Mouse (Mus musculus): ENCODE measurements around the gene Ints1.
"Not testable (repeated sequence)": the region's sequence is repeated elsewhere in the genome, so short reads cannot be mapped to it uniquely, and the experiment has no call there.

The Ints1 gene

DNA sequence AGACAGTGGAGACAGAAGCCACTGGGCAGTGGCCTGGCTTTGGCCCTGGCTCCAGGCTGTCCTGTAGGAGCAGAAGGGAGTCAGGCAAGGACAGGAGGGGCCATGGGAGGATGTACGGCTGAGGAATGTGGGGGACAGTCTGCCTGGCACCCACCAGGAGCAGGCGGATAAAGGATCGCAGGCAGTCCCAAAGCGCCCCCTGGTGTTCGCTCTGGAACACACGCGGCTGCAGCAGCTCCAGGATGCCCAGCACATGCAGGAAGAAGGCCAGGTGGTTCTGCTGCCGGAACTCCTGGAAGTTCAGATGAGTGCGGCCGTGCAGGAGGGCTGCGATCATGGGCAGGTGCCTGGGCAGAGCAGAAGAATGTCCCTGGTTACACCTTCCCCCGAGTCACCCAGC lies 20.7 kb downstream of the Ints1 start:
- DNase-seq (ENCODE audit: low read depth): no peak

DNA sequence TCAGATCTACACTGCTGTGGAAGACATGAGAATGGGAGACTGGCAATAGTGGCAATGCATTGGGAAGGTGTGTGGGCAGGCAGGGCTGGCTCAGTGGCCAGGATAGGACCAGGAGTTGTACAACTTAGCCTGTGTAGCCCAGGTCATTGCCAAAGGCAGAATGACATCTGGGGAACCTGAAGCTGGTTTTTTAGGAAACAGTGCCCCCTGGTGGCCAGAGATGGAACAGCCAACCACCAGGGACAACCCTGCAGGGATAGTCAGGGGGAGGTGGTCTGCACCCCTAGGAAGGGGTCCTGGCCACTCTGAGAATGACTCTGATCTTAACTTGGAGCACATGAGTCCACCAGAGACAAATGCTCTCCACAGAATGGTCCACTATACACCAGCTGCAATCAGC lies 24.9 kb downstream of the Ints1 start:
- DNase-seq (ENCODE audit: low read depth): no peak

DNA sequence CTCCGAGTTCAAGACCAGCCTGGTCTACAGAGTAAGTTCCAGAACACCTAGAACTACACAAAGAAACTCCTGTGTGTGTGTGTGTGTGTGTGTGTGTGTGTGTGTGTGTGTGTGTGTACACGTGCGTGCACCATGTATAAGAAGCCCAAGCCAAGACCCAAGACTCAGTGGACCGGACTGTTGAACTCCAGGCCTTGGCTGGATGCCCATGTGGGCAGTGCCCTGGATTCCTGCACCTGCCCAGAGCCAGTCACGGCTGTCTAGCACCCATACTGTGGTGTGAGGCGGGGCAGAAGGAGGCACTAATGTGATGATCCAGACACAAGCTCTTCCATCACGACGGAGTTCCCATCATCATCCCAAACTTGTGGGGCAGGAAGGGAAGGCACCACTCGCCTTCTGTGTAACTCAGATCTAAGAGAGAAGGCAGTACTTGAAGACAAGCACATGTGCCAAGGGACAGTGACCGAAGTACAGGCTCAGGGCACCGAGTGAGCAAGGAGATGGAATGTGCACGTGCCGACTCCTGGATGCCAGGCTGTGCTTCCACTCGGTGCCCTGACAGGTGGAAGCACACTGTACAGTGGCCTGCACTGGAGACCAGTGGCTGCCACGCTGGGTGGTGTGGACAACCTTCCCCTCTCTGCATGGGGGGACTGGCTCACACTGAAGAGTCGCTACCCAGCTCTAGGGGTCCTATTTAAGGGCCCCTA lies 25.9 kb downstream of the Ints1 start:
- DNase-seq (ENCODE audit: low read depth): no peak

DNA sequence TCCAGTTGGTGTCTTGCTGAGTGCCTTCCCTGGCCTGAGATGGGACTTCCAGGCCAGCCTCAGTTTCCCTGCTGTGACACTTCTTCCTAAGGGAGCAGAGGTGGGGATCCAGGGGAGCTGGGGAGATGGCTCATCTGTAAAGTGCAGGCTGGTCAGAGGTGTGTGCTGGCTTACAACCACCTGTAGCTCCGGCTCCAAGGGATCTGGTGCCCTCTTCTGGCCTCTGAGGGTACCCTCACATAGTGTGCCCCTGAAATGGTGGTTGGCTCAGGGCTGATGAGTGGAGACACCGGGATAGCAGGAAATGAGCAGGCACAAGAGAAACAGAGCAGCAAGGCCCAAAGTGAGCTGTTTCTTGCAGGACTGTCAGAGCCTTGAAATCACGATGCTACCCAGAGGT lies 29.7 kb downstream of the Ints1 start:
- DNase-seq (ENCODE audit: low read depth): no peak

DNA sequence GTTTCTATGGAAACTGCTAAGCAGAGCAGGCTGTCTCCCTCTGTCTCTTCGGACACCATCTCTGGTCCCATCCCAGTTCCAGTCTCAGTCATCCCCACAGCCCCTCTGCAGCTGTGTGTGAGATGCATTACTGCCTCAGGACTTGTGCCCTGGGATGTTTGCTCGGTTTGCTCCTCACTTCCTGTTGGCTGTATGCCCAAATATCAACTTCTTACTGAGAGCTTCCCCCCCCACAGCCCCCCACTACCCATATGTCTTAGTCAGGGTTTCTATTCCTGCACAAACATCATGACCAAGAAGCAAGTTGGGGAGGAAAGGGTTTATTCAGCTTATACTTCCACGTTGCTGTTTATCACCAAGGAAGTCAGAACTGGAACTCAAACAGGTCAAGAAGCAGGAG lies 32.8 kb downstream of the Ints1 start:
- not testable (repeated sequence) for DNase-seq (ENCODE audit: low read depth)

DNA sequence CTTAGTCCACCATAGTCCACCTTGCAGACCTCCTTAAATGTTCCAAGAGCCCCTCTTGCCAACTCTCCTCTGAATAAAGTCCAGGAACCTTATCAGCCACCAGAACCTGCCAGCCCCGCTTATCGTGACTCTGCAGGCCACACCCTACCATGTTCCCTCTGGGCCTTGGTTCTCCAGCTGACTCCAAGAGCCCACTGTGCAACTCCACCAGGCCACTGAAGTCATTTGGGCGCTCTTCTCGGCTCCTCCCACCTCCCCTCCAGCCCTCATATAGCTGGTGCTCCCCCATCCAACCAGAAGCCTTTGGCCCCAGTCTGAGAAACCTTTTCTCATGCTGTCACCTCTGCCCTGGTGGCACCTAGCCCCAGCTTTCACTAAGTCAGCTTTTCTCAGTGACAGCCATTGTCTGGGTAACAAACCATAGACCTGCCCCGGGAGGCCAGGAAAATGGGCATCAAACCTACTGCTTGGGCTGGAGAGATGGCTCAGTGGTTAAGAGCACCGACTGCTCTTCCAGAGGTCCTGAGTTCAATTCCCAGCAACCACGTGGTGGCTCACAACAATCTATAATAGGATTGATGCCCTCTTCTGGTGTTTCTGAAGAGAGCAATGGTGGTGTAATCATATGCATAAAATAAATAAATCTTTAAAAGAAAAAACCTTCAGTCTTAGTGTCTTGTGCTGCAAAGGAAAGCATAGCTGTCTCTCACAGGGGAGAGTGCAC lies 36.7 kb downstream of the Ints1 start:
- no peak for DNase-seq (ENCODE audit: low read depth)

DNA sequence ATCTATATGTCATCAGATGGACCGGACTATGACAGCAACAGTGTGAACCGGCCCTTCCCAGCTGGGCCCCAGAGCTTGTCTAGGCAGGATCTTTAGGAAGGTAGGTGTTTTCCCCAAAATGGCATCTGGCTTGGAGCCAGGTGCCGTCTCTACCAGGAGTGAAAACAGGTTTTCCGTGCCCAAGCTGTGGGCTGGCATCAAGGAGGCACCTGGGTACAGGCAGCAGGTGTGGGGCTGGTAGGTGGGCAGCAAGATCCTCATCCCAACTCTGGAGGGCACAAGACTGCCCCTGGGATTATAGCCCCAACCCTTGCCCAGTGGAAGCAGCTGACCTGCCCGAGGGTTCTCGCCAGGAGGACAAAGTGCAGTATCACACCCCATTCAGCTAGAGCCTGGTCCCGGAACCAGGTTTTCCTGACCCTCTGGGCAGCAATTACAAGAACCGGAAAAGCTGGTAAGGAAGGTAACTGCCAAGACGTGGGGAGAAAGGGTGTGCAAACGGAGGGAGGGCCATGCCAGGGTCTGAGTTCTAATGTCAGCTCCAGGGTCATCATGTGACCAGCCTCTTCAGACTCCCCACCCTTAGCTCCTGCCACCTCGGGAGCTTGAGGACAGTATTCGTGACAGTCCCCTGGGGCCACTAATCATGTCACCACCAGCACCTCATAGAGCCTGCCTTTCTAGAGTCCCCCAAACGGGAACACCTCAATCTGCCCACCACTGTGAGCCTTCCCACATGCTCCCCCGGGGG lies 37.5 kb downstream of the Ints1 start:
- DNase-seq (ENCODE audit: low read depth): no peak

DNA sequence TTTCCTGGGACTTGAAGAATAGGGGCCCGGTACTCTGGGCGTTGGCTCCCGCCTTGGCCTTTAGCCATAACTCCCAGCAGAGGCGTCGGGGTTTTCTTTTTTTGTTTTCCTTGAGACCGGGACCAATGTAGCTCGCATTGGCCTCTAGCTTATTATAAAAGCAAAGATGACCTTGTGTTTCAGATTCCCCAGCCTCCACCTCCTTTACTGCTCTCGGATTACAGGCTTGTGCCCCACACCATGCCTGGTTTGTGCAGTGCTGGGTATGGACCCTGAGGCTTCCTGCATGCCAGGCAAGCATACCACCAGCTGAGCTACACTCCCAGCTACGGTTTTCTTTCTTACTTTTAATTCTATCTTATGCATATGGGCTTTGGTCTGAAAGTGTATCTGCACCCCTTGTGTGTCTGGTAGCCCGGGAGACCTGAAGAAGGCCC lies 39.0 kb downstream of the Ints1 start:
- no peak for DNase-seq (ENCODE audit: low read depth)

DNA sequence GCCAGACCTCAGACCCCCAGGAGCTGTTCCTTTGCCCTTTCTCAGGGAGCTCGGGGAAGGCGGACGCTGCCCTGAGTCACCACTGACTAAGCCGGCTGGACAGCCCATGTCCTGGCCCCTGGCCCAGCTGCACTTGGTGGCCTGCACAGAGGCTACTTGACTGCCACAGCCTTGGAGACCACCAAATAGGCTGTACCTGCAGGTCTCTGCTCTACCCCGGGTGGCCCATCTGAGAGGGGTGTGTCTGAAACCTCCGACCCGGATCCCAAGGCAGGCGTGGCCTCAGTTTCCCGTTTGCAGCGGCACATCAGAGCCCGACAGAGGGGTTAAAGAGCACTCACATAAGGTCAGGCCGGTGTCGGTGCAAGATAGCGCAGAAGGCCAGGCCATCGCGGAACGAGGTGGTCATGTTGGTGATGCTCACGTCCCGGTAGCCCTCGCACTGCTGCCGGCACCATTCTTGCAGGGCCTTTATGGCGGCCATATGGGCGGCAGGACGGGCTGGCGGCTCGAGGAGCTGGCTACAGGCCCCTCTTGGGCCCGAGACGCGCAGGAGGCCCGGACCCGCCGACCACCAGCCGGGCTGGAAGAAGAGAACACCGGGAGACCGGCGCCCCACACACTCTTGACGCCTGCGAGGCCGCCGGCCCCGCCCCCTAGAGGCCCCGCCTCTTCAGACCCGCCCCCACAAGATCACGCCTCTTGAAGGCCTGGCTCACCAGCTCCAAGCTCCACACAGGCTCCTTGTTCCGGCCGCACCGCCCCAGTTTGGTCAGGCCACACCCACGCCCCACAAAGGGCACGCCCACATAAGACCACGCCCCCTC lies 39.6 kb downstream of the Ints1 start, which contains the start of gene Micall2:
Gene Micall2 (minus strand): TSS at position 660 of the 827 bp plus-strand sequence.
- peak; percentile 96 for DNase-seq (ENCODE audit: low read depth)

DNA sequence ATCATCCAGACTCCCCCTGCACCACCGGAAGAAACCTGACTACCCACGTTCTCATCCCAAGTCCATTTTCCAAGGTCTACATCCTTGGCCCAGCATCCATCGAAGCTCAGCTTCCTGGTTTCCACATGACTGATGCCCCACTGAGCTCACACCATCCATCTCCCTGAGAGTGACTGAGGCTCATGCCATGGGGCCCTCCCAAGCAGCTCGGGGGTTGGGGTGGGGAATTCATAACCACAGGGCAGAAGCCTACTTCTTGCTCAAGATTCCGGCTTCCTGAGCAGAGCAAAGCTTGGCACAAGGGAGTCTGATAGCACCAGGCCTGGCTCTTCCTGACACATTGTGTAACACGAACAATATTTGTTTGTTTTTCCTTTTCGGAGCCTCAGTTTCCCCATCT lies 40.7 kb downstream of the Ints1 start:
- no peak for DNase-seq (ENCODE audit: low read depth)

DNA sequence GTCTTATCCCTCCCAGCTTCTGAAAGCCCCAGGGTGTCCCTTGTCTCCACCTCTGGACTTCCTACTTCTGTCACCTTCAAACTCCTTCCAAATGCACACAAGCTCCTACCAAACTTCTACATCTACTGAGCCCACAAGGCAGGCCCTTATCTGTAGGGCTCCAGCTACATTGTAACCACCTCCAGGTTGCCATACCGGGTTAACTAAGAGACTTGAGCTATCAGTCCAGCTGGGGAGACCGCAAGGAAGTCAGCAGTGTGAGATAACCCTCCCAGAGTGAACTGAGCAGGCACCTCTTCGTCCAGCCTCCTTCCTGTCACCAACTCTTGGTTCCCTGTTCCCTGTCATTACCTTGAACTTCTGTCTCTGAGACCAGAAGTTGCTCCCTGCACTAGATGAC lies 41.5 kb downstream of the Ints1 start:
- peak; percentile 69 for DNase-seq (ENCODE audit: low read depth)

DNA sequence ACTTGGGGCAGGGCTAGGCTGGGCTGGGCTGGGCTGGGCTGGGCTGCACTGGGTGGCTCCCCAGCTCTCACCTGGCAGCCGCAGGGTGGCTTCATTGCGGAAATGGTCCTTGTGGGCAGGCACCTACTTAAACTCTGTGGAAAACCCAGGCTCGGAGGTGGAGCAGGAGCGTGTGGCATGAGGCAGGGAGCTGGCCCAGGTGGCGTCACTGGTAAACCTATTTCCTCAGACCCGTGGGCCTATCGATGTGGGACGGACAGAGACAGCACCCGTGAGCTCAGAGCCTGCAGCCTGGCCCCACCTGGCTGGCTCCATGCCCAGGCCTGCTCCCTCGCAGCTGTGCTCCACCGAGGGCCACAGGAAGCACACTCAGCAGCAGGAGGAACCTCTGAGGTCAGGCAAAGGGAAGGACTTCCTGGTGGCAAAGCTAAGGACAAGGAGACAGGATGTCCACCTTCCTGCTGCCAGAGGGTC lies 42.8 kb downstream of the Ints1 start:
- DNase-seq (ENCODE audit: low read depth): no peak

DNA sequence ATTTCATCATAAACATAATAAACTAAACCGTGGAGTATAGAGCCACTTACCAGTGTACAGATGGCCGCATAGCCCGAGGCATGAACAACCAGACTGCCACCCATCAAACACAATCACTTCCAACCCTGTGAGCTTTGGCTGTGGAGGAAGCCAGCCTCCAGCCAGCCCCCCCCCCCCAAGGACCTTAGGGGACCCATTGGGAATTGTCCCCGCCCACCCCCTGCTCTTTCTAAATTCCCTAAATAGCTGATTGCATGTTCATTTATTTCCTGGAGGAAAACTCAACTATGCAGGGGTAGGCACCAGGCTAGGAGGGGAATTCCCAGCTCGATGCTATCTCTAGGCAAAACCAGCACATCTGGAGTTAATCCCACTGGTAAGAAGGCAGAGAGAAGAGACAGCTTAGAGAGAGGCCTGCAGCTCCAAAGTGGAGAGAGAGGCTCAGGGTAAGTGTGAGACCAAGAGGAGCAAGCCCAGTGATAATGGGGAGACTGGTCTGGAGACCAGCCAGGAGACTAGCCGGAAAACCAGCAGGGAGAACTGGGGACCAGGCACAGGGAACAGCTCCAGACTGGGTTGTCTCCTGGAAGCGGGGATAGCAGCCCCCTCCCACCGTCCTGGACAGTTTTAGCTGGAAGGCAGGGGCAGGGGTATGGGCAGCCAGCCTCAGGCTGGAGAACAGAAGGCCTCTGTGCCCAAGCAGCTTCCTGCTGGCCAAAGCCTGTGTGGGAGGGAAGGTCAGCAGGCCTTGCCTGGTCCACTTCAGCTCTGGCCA lies 44.6 kb downstream of the Ints1 start:
- DNase-seq (ENCODE audit: low read depth): no peak

DNA sequence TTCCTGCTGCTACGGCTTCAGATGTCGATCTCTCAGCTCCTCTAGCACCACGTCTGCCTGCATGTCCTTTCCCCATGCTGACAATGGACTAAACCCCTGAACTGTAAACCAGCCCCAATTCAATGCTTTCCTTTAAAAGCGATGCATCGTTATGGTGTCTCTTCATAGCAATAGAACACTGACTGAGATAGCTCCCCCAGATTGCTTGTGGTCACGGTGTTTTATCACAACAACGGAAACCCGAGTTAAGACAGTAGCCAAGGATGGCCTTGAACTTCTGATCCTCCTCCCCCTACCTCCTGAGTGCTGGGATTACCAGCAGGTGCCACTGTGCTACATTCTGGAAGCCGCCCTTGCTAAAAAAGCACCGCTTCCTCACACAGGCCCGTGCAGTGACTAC lies 48.2 kb downstream of the Ints1 start:
- no peak for DNase-seq (ENCODE audit: low read depth)

DNA sequence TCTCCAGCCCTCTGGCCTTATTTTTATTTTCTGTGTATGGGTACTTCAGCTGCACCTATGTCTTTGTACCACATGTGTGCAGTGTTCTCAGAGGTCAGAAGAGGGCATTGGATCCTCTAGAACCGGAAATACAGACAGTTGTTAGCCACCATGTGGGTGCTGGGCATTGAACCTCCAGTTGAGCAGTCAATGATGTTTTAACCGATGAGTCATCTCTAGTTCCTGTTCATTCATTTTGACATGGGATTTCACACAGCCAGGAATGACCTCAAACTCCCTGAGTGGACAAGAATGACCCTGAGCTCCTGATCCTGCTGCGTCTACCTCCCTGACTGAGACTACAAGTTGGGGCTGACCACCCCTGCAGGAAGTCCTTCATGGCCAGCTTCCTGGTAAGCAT lies 49.3 kb downstream of the Ints1 start:
- no peak for DNase-seq (ENCODE audit: low read depth)

DNA sequence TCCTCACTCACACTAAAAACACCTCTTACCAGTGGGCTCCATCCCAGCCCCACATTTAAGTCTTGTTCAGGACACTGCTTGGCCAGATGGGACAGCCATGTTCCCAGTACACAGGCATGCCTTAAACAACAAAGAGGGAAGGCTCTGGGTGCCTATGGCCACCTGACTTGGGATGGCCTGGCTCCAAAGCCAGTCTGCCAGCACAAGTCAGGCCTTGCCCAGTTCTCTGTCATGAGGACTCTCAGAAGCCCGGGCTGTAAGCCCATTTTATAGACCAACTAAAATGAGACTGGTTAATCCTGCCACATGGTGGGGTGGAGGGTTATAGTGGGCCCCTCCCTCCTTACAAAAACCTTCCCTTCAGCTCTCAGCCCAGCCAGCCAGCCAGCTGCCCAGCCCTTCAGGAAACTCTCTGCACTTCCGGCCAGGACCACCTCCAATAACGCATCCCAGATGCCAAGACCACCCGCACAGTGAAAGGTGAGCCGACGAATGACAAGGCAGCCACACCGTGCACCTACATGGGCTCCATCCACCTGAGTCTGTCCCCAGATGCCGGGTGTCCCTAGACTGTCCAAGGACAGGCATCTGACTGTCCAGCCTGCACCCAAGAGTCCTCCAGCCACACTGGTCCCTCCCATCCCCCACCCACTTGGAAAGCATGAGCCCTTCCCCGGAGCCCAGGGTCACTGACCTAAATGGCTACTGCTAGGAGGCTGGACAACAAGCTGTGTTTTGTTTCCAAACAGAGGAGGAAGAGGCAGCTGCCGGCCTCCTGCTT lies 50.9 kb downstream of the Ints1 start:
- no peak for DNase-seq (ENCODE audit: low read depth)

DNA sequence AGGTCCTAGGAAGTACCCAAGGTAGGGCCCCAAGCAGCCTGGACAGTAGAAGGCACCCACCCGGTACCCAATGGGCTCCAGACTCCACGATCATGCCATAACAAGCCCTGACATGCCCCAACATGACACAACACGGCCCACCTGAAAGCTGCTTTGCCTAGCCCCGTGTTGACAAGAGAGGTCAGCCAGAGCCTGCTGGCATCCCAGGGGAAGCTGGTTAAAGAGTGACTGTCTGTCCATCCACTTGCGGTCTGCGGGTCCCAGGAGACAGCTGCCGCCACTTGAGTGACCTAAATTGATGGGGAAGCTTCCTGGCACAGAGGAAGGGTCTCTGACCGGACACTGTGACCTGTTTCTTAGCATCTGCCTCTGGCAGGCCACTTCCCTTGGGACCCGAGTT lies 52.4 kb downstream of the Ints1 start:
- DNase-seq (ENCODE audit: low read depth): no peak

DNA sequence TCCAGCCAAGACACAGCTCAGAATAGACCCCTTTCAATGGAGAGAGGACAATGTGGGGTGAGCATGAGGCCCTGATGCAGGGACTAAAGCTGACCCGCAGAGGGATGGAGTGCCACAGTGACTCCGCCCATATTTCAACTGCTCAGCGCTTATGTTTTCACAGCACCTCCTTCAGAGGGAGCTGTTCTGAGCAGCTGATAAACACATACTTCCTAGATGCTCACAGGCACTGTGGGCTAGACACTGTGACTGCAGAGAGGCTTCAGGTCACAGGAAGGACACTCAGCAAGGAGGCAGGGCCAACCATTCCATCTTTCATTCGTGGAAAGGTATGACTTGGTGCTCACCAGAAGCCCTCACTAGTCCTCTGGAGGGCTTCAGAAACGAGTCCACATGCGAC lies 52.8 kb downstream of the Ints1 start:
- no peak for DNase-seq (ENCODE audit: low read depth)

DNA sequence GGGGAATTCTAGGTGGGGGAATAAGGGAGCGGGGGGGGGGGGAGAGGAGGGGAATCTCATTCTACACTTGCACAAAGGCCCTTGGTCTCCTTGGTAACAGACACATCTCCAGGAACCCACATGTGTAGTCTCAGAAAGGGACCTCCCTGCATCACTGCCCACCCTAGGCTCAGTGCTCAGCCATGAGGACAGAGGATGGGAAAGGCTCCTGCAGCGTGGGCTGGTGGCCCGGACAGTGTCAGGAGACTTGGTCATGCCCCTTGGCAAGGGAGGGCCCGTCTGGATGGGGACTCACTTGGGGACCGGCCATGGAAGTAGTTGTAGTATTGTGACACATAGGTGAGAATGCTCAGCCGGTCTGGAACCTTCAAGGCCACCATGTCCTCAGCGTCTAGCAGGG lies 56.5 kb downstream of the Ints1 start:
- DNase-seq (ENCODE audit: low read depth): no peak

DNA sequence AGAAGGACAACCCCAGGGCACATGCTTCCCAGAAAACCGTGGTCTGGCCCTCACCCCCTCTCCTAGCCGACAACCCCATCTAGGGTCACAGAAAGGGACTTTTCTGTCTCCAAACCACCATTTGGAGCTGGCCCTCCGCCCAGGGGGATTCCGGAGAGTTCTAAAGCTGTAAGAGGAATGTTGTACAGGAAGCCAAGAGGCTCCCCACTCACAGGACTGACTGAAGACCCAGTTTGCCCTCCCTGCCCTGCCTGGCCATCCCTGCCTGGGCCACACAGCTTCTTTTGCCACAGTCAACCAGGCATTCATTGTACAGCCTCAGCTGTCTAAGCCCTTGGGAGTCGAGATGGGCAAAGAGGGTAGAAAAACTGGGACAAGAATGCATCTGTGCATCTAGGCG lies 56.9 kb downstream of the Ints1 start:
- DNase-seq (ENCODE audit: low read depth): no peak
